Mouse (Mus musculus): ENCODE results near the gene Utrn. TPM values are rescaled to one million over a fixed set of nuclear protein-coding genes. Genes with fewer than 3 reads are reported as not detected.

The Utrn gene
- total and polyA plus RNA-seq, 3 experiments = 9.4 to 115 (median 71.5) TPM

- Histone ChIP-seq H3K36me3 (replicated peaks) (peaks cover 53% of the 10 kb centered on the region), H3K4me3 (ENCODE audit: low read depth, low read length) (no peak overlapping the region; the same call in 1 of the 2 replicates), H3K4me1 (ENCODE audit: insufficient read depth, low read depth, low read length) (peaks cover 78% of the 10 kb centered on the region), H3K9me3 (replicated peaks) (no peaks in the 10 kb centered on the region), H3K27me3 (ENCODE audit: insufficient read depth, low read length) (no peaks in the 10 kb centered on the region)
- no peak for TF ChIP-seq GATA2 (IDR thresholded peaks at IDR 0.05; ENCODE audit: borderline replicate concordance, low read depth, low read length)
- TF ChIP-seq CTCF (IDR thresholded peaks at IDR 0.05; ENCODE audit: low read depth, low read length) = no peak
- TF ChIP-seq GATA1 (IDR thresholded peaks at IDR 0.05; ENCODE audit: borderline replicate concordance, low read length) = no peak
- TF ChIP-seq POLR2AphosphoS5 (IDR thresholded peaks at IDR 0.05; ENCODE audit: insufficient replicate concordance, low read depth, low read length) = no peak
- no peak; the same call in 1 of the 2 replicates for TF ChIP-seq TAL1 (conservative IDR thresholded peaks at IDR 0.05; ENCODE audit: low read depth, low read length)
- ATAC-seq (ENCODE audit: extremely low read depth, insufficient number of reproducible peaks, low FRiP score, poor library complexity, severe bottlenecking) (no peak), DNase-seq (ENCODE audit: low spot score) (no peak)
Observed at GRCm38 (mm10) chr10:12861381-12861780, 7.8 kb downstream of the Utrn start.

DNA sequence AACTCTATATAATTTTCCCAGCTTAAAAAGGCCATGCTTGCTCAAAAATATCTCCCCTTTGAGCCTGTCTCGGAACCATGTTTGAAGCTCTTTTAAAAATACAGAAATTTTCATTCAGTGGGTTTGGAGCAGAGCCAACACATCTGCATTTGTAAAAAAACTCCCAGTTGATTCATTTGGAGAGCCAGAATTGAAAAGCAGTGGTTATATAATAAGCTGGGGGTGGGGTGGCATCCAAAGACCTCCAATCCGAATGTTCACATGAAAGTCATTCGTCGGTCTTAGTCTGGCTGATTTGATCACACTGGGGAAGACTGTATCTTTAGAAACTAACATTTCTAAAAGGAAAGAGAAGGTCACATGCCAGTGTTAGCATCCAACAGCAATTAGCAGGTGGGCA, 8.4 kb downstream of the Utrn start:
- DNase-seq (ENCODE audit: low spot score) = no peak
- ATAC-seq (ENCODE audit: extremely low read depth, insufficient number of reproducible peaks, low FRiP score, poor library complexity, severe bottlenecking) = no peak

DNA sequence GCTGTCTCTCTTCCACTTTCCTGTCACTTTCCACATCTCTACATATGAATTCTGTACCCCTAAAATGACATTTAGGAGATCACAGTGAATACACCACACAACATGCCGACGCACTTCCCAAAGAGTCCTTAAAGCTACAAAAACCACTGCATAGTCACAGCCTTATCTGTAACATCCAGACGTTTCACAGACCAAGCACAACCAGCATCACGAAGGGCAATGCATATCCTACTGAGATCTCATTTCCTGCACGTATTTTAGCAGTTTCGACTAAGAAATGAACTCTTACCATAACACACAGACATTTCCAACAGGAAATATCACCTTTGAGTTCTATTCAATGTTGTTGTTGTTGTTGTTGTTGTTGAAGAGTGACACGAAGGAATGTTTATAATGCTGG, 8.8 kb downstream of the Utrn start:
- TF ChIP-seq TAL1 (conservative IDR thresholded peaks at IDR 0.05; ENCODE audit: low read depth, low read length) = peak; percentile 93
- no peak for TF ChIP-seq POLR2AphosphoS5 (IDR thresholded peaks at IDR 0.05; ENCODE audit: insufficient replicate concordance, low read depth, low read length)
- peaks cover 60% of the 10 kb centered on the region for H3K36me3 ChIP-seq (replicated peaks)
- DNase-seq (ENCODE audit: low spot score) = peak; percentile 65
- peaks cover 80% of the 10 kb centered on the region for H3K4me1 ChIP-seq (ENCODE audit: insufficient read depth, low read depth, low read length)
- H3K27me3 ChIP-seq (ENCODE audit: insufficient read depth, low read length) = no peaks in the 10 kb centered on the region
- ATAC-seq (ENCODE audit: extremely low read depth, insufficient number of reproducible peaks, low FRiP score, poor library complexity, severe bottlenecking) = peak; percentile 97
- H3K4me3 ChIP-seq (ENCODE audit: low read depth, low read length) = no peak overlapping the region; the same call in 1 of the 2 replicates
- H3K9me3 ChIP-seq (replicated peaks) = no peaks in the 10 kb centered on the region

More for the DNA sequence above, 8.4 kb downstream of the Utrn start:
- Histone ChIP-seq H3K36me3 (replicated peaks) (peaks cover 57% of the 10 kb centered on the region), H3K27me3 (ENCODE audit: insufficient read depth, low read length) (no peaks in the 10 kb centered on the region), H3K9me3 (replicated peaks) (no peaks in the 10 kb centered on the region), H3K4me1 (ENCODE audit: insufficient read depth, low read depth, low read length) (peaks cover 79% of the 10 kb centered on the region), H3K4me3 (ENCODE audit: low read depth, low read length) (no peak overlapping the region; the same call in 1 of the 2 replicates)
- no peak for TF ChIP-seq GATA1 (IDR thresholded peaks at IDR 0.05; ENCODE audit: borderline replicate concordance, low read length)
- no peak for TF ChIP-seq POLR2AphosphoS5 (IDR thresholded peaks at IDR 0.05; ENCODE audit: insufficient replicate concordance, low read depth, low read length)
- TF ChIP-seq CTCF (IDR thresholded peaks at IDR 0.05; ENCODE audit: low read depth, low read length) = no peak
- TF ChIP-seq GATA2 (IDR thresholded peaks at IDR 0.05; ENCODE audit: borderline replicate concordance, low read depth, low read length) = no peak
- TF ChIP-seq TAL1 (conservative IDR thresholded peaks at IDR 0.05; ENCODE audit: low read depth, low read length) = no peak

DNA sequence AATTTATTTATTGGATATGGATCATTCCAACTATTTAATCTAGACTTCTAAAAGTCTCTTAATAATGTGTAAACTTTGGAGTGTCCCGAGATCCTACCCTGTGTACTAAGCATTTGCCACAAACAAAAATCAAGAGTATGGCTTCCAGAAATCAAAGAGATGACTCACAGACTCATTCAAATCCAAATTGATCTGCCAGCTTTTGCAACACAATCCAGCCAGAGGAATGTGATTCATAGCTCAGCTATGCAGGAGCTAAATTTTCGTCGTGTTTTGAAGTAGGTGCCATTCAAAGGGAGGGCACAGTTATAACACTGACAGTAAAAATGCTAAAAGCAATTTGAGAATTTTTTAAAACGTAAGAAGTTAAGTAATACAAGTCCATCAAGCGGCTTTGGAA, 11.1 kb downstream of the Utrn start:
- peaks cover 72% of the 10 kb centered on the region for H3K4me1 ChIP-seq (ENCODE audit: insufficient read depth, low read depth, low read length)
- DNase-seq (ENCODE audit: low spot score) = no peak
- no peak for ATAC-seq (ENCODE audit: extremely low read depth, insufficient number of reproducible peaks, low FRiP score, poor library complexity, severe bottlenecking)
- peaks cover 69% of the 10 kb centered on the region for H3K36me3 ChIP-seq (replicated peaks)
- TF ChIP-seq POLR2AphosphoS5 (IDR thresholded peaks at IDR 0.05; ENCODE audit: insufficient replicate concordance, low read depth, low read length) = no peak
- TF ChIP-seq TAL1 (conservative IDR thresholded peaks at IDR 0.05; ENCODE audit: low read depth, low read length) = no peak
- no peak for TF ChIP-seq GATA1 (IDR thresholded peaks at IDR 0.05; ENCODE audit: borderline replicate concordance, low read length)
- no peak for TF ChIP-seq GATA2 (IDR thresholded peaks at IDR 0.05; ENCODE audit: borderline replicate concordance, low read depth, low read length)
- TF ChIP-seq CTCF (IDR thresholded peaks at IDR 0.05; ENCODE audit: low read depth, low read length) = no peak
- no peaks in the 10 kb centered on the region for H3K27me3 ChIP-seq (ENCODE audit: insufficient read depth, low read length)
- no peak overlapping the region for H3K4me3 ChIP-seq (ENCODE audit: low read depth, low read length)
- no peaks in the 10 kb centered on the region for H3K9me3 ChIP-seq (replicated peaks)

DNA sequence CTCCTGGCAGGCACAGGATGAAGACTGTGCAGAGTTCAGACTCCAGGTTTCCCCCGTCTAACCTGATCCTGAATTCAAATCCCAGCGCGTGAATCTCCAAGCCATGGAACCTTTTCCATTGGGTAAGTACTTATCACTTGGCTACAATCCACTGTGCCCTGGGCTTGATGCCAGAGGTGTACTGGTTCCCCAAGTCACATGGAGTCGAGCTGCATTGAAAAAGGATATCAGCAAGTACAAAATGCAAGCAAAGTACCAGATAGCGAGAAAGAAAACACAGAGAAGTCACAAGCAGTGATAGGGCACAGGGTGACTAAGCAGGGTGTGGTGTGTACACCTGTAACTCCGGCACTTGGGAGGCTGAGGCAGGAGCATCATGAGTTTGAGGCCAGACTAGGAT, 14.9 kb downstream of the Utrn start:
- Histone ChIP-seq H3K4me3 (ENCODE audit: low read depth, low read length) (no peak overlapping the region), H3K4me1 (ENCODE audit: insufficient read depth, low read depth, low read length) (peaks cover 53% of the 10 kb centered on the region), H3K27me3 (ENCODE audit: insufficient read depth, low read length) (no peaks in the 10 kb centered on the region), H3K36me3 (replicated peaks) (peaks cover 63% of the 10 kb centered on the region), H3K9me3 (replicated peaks) (no peaks in the 10 kb centered on the region)
- TF ChIP-seq TAL1 (conservative IDR thresholded peaks at IDR 0.05; ENCODE audit: low read depth, low read length) (no peak), CTCF (IDR thresholded peaks at IDR 0.05; ENCODE audit: low read depth, low read length) (no peak), GATA2 (IDR thresholded peaks at IDR 0.05; ENCODE audit: borderline replicate concordance, low read depth, low read length) (no peak), POLR2AphosphoS5 (IDR thresholded peaks at IDR 0.05; ENCODE audit: insufficient replicate concordance, low read depth, low read length) (no peak), GATA1 (IDR thresholded peaks at IDR 0.05; ENCODE audit: borderline replicate concordance, low read length) (no peak)
- DNase-seq (ENCODE audit: low spot score) = no peak
- no peak for ATAC-seq (ENCODE audit: extremely low read depth, insufficient number of reproducible peaks, low FRiP score, poor library complexity, severe bottlenecking)

- Histone ChIP-seq H3K36me3 (replicated peaks) (peaks cover 60% of the 10 kb centered on the region), H3K4me3 (ENCODE audit: low read depth, low read length) (no peak overlapping the region), H3K9me3 (replicated peaks) (no peaks in the 10 kb centered on the region), H3K27me3 (ENCODE audit: insufficient read depth, low read length) (no peaks in the 10 kb centered on the region), H3K4me1 (ENCODE audit: insufficient read depth, low read depth, low read length) (peaks cover 48% of the 10 kb centered on the region)
- ATAC-seq (ENCODE audit: extremely low read depth, insufficient number of reproducible peaks, low FRiP score, poor library complexity, severe bottlenecking) = no peak
- TF ChIP-seq GATA2 (IDR thresholded peaks at IDR 0.05; ENCODE audit: borderline replicate concordance, low read depth, low read length) = no peak
- TF ChIP-seq TAL1 (conservative IDR thresholded peaks at IDR 0.05; ENCODE audit: low read depth, low read length) = no peak
- TF ChIP-seq POLR2AphosphoS5 (IDR thresholded peaks at IDR 0.05; ENCODE audit: insufficient replicate concordance, low read depth, low read length) = no peak
- no peak for TF ChIP-seq CTCF (IDR thresholded peaks at IDR 0.05; ENCODE audit: low read depth, low read length)
- TF ChIP-seq GATA1 (IDR thresholded peaks at IDR 0.05; ENCODE audit: borderline replicate concordance, low read length) = no peak
- no peak for DNase-seq (ENCODE audit: low spot score)
Observed at GRCm38 (mm10) chr10:12853776-12854175, 15.4 kb downstream of the Utrn start.
